15 mouse cellular contexts compared by ENCODE assay signal in genomic region chr12:119467656-119468055, GRCm38 (mm10).
"Had no signal": no experiment of that assay in that cellular context is flagged by ENCODE, and none has a peak within 500 bp of the region (broad histone marks: within the 10 kb centered on the region; RNA-seq: fewer than 3 reads in every experiment).

No protein-coding gene starts in this region.

- H3K27ac ChIP-seq: neural tube, embryonic 15.5 days; stomach, embryonic 15.5 days; stomach, postnatal 0 days had no signal

- H3K36me3 ChIP-seq: neural tube, embryonic 15.5 days; stomach, embryonic 15.5 days had no signal

- H3K4me3 ChIP-seq: neural tube, embryonic 15.5 days; stomach, embryonic 15.5 days had no signal

- H3K4me2 ChIP-seq: neural tube, embryonic 15.5 days; stomach, embryonic 15.5 days had no signal

- H3K4me1 ChIP-seq: stomach, embryonic 15.5 days had no signal

- H3K9me3 ChIP-seq: neural tube, embryonic 15.5 days; stomach, embryonic 15.5 days had no signal

- H3K9ac ChIP-seq: neural tube, embryonic 15.5 days; stomach, embryonic 15.5 days had no signal

- DNase-seq: retina, postnatal 1 day; right cerebral cortex, adult 18-20 months; right cerebral cortex, postnatal 14 days; right cerebral cortex, postnatal 25 days; right cerebral cortex, postnatal 4 days; spleen, adult 18-20 months; thymus, adult 18-20 months; thymus, adult 2 months; thymus, postnatal 14 days; thymus, postnatal 25 days; thymus, postnatal 36 days; thymus, postnatal 4 days had no signal

- H3K27me3 ChIP-seq: neural tube, embryonic 15.5 days; stomach, embryonic 15.5 days had no signal
